Mouse (Mus musculus) kidney, embryonic 14.5 days (tissue): ENCODE results near the gene 4930572O03Rik. TPM values are rescaled to one million over a fixed set of nuclear protein-coding genes. Genes with fewer than 3 reads are reported as not detected.
"Not testable (repeated sequence)": the region's sequence is repeated elsewhere in the genome, so short reads cannot be mapped to it uniquely, and the experiment has no call there.

ENCODE experiments used
- ATAC-seq: fragments of 200-750 bp; cut with Nextera tagmentation; 2 replicates; pipeline ENCODE4 v1.8.0; 2017; ENCODE audit warnings: moderate number of reproducible peaks, mild to moderate bottlenecking, moderate TSS enrichment, moderate library complexity; ENCODE audit not compliant: low FRiP score, low TSS enrichment
- H3K27ac ChIP-seq: fragments of 300-500 bp; sonication (generic); 2 replicates; pipeline ENCODE4 v1.5.1; 2014; ENCODE audit warnings: low read depth, mild to moderate bottlenecking, low read length, moderate library complexity, mixed read lengths
- H3K27me3 ChIP-seq: fragments of 300-500 bp; sonication (generic); 2 replicates; pipeline ENCODE4 v1.6.1; 2014; ENCODE audit warnings: mild to moderate bottlenecking, low read length; ENCODE audit not compliant: control insufficient read depth, insufficient read depth
- H3K36me3 ChIP-seq: fragments of 300-500 bp; sonication (generic); 2 replicates; pipeline ENCODE4 v1.6.1; 2014; ENCODE audit warnings: low read length, mixed read lengths; ENCODE audit not compliant: control insufficient read depth, insufficient read depth
- H3K4me1 ChIP-seq: fragments of 300-500 bp; sonication (generic); 2 replicates; pipeline ENCODE4 v1.6.1; 2014; ENCODE audit warnings: low read length, mixed read lengths; ENCODE audit not compliant: control insufficient read depth, insufficient read depth
- H3K4me2 ChIP-seq: fragments of 300-500 bp; sonication (generic); replicated peaks from 2 replicates; pipeline ENCODE4 v1.6.1; 2014; ENCODE audit warnings: low read depth, mild to moderate bottlenecking, low read length
- H3K4me3 ChIP-seq: fragments of 300-500 bp; sonication (generic); 2 replicates; pipeline ENCODE4 v1.5.1; 2014; ENCODE audit warnings: mild to moderate bottlenecking, low read length
- H3K9ac ChIP-seq: fragments of 300-500 bp; sonication (generic); 2 replicates; pipeline ENCODE4 v1.6.1; 2014; ENCODE audit warnings: low read depth, mild to moderate bottlenecking, low read length, moderate library complexity
- H3K9me3 ChIP-seq: fragments of 300-500 bp; sonication (generic); 2 replicates; pipeline ENCODE4 v1.6.1; 2016; ENCODE audit warnings: low read length; ENCODE audit not compliant: control insufficient read depth
- WGBS: fragments of 180-500 bp; shearing (Covaris S2); extraction: QIAGEN DNeasy Blood & Tissue Kit; methylation state at CpG from one replicate; pipeline ENCODE4 v1.1.7; 2014; 5-methylcytosine and 5-hydroxymethylcytosine counted together
- polyA plus RNA-seq: library from polyadenylated mRNA; unstranded; fragments of >200 nt; fragmentation: Nextera tagmentation; extraction: Ambion mirVana; gene quantifications from 2 replicates; pipeline ENCODE4 v1.2.1, GENCODE M21; 2014

Gene 4930572O03Rik
- polyA plus RNA-seq, 1 experiment from 2014 or later: not detected

- not testable (repeated sequence) for H3K4me3 ChIP-seq, H3K27me3 ChIP-seq, H3K4me2 ChIP-seq, H3K27ac ChIP-seq, H3K9ac ChIP-seq, H3K36me3 ChIP-seq, ATAC-seq, H3K4me1 ChIP-seq
- 66% methylated on average over 3 of the region's 3 CpGs for WGBS
- peaks cover 13% of the 10 kb centered on the region for H3K9me3 ChIP-seq
Observed at GRCm38 (mm10) chr5:15602424-15602947, 54.4 kb downstream of the 4930572O03Rik start.

Other genes starting within 250 kb of the 4930572O03Rik start
- not detected in 2 replicates for gene Gm21149, start 180.5 kb downstream of the 4930572O03Rik start, polyA plus RNA-seq
- not detected in 2 replicates for gene Gm21190, start 127.8 kb downstream of the 4930572O03Rik start, polyA plus RNA-seq
- gene Gm21083, start 79.7 kb downstream of the 4930572O03Rik start, polyA plus RNA-seq: not detected in 2 replicates
- not detected in 2 replicates for gene Speer4d, start 38.0 kb downstream of the 4930572O03Rik start, polyA plus RNA-seq
- gene Speer4c, start 57.2 kb upstream of the 4930572O03Rik start, polyA plus RNA-seq: not detected in 2 replicates